Mouse (Mus musculus): Measurements from ENCODE around the gene 6430571L13Rik.

GRCm38 (mm10) chr9:107400666-107401285 lies 60.4 kb downstream of the 6430571L13Rik start:
- TF ChIP-seq CTCF (IDR thresholded peaks at IDR 0.05; ENCODE audit: low read depth) (no peak), EP300 (IDR thresholded peaks at IDR 0.05; ENCODE audit: low read depth) (no peak)

All from liver, embryonic 14.5 days (tissue).